Mouse (Mus musculus) olfactory bulb, adult 2 months (tissue): ENCODE results near the gene Myo1g.

Experiments
- CTCF ChIP-seq: fragments of 200-500 bp; IDR thresholded peaks from 2 replicates; pipeline ENCODE4 v1.5.1; 2012; ENCODE audit warnings: low read depth, mild to moderate bottlenecking, low read length, moderate library complexity; ENCODE audit not compliant: insufficient read depth
- POLR2A ChIP-seq: fragments of 200-500 bp; IDR thresholded peaks from 2 replicates; pipeline ENCODE4 v1.6.1; 2012; ENCODE audit warnings: mild to moderate bottlenecking, low read depth, low read length, moderate library complexity; ENCODE audit not compliant: insufficient read depth

- no peak for TF ChIP-seq POLR2A
- no peak for TF ChIP-seq CTCF
Observed at GRCm38 (mm10) chr11:6488041-6488684, 32.6 kb downstream of the Myo1g start.
